Mouse (Mus musculus): ENCODE measurements at regions not wholly inside any gene's neighbourhood (a gene's known extent, or its start where the extent isn't known, plus 50 kb on each side); places are given as distances from the start of the nearest gene placed in this dataset.
A peak's percentile ranks its signal among the peaks of the same experiment; 100 is the strongest.

- no peak for DNase-seq (ENCODE audit: low read depth, low spot score)
These were observed 170.2 kb upstream of the Rnf219 start for GRCm38 (mm10) chr14:104692616-104693015.

GRCm38 (mm10) chr14:104688440-104688839, 166.0 kb upstream of the Rnf219 start:
- no peak for DNase-seq (ENCODE audit: low read depth, low spot score)

GRCm38 (mm10) chr14:104676810-104677209, 154.4 kb upstream of the Rnf219 start:
- DNase-seq (ENCODE audit: low read depth, low spot score) = peak; percentile 26

GRCm38 (mm10) chr14:104661696-104662095, 139.3 kb upstream of the Rnf219 start:
- peak; percentile 2 for DNase-seq (ENCODE audit: low read depth, low spot score)

- DNase-seq (ENCODE audit: low read depth, low spot score) = no peak
These were observed 136.3 kb upstream of the Rnf219 start for GRCm38 (mm10) chr14:104658751-104659150.

GRCm38 (mm10) chr14:104649980-104650379, 127.5 kb upstream of the Rnf219 start:
- DNase-seq (ENCODE audit: low read depth, low spot score) = no peak

GRCm38 (mm10) chr14:104644626-104645025, 122.2 kb upstream of the Rnf219 start:
- no peak for DNase-seq (ENCODE audit: low read depth, low spot score)

GRCm38 (mm10) chr14:104642783-104643182, 120.3 kb upstream of the Rnf219 start:
- no peak for DNase-seq (ENCODE audit: low read depth, low spot score)

GRCm38 (mm10) chr14:104639300-104639699, 116.9 kb upstream of the Rnf219 start:
- no peak for DNase-seq (ENCODE audit: low read depth, low spot score)

GRCm38 (mm10) chr14:104611467-104611866, 89.0 kb upstream of the Rnf219 start:
- no peak for DNase-seq (ENCODE audit: low read depth, low spot score)

- DNase-seq (ENCODE audit: low read depth, low spot score) = no peak
These were observed 87.9 kb upstream of the Rnf219 start for GRCm38 (mm10) chr14:104610378-104610777.

GRCm38 (mm10) chr14:104594851-104595250, 72.4 kb upstream of the Rnf219 start:
- no peak for DNase-seq (ENCODE audit: low read depth, low spot score)

Measured in forelimb bud, embryonic 11.5 days (tissue).